Mouse (Mus musculus) kidney, postnatal 0 days (tissue): ENCODE measurements around the gene Oog4. TPM values are rescaled to one million over a fixed set of nuclear protein-coding genes. Genes with fewer than 3 reads are reported as not detected.

Experiments
- ATAC-seq: fragments of 200-750 bp; cut with Nextera tagmentation; replicated peaks from 2 replicates; pipeline ENCODE4 v1.8.0; 2017; ENCODE audit warnings: low read depth, moderate number of reproducible peaks, moderate TSS enrichment, moderate library complexity; ENCODE audit not compliant: low FRiP score
- DNase-seq: peaks from one replicate; pipeline ENCODE4 v3.0.0-alpha.2; 2016; ENCODE audit warnings: low spot score
- H3K27ac ChIP-seq: fragments of 300-500 bp; sonication (generic); 2 replicates; pipeline ENCODE4 v1.5.1; 2014; ENCODE audit warnings: mild to moderate bottlenecking
- H3K27me3 ChIP-seq: fragments of 300-500 bp; sonication (generic); 2 replicates; pipeline ENCODE4 v1.6.1; 2014; ENCODE audit warnings: low read length, mixed read lengths; ENCODE audit not compliant: insufficient read depth
- H3K36me3 ChIP-seq: fragments of 300-500 bp; sonication (generic); 2 replicates; pipeline ENCODE4 v1.6.1; 2014; ENCODE audit warnings: low read length, mixed read lengths; ENCODE audit not compliant: insufficient read depth
- H3K4me1 ChIP-seq: fragments of 300-500 bp; sonication (generic); replicated peaks from 2 replicates; pipeline ENCODE4 v1.6.1; 2014; ENCODE audit warnings: antibody characterized with exemption, low read length, mixed read lengths; ENCODE audit not compliant: insufficient read depth
- H3K4me2 ChIP-seq: fragments of 300-500 bp; sonication (generic); 2 replicates; pipeline ENCODE4 v1.6.1; 2014; ENCODE audit warnings: mild to moderate bottlenecking, low read length, moderate library complexity, mixed read lengths
- H3K4me3 ChIP-seq: fragments of 300-500 bp; sonication (generic); replicated peaks from 2 replicates; pipeline ENCODE4 v1.5.1; 2014; ENCODE audit warnings: low read depth, low read length
- H3K9ac ChIP-seq: fragments of 300-500 bp; sonication (generic); 2 replicates; pipeline ENCODE4 v1.6.1; 2014; ENCODE audit warnings: low read depth, low read length
- H3K9me3 ChIP-seq: fragments of 300-500 bp; sonication (generic); replicated peaks from 2 replicates; pipeline ENCODE4 v1.6.1; 2016; ENCODE audit warnings: low read length, inconsistent platforms, mixed read lengths
- CTCF ChIP-seq: IDR thresholded peaks from 2 replicates; pipeline ENCODE4 v1.5.1; 2016; ENCODE audit warnings: antibody characterized with exemption, low read depth, mild to moderate bottlenecking, moderate library complexity
- WGBS: fragments of 180-500 bp; shearing (Covaris S2); extraction: QIAGEN DNeasy Blood & Tissue Kit; methylation state at CpG from one replicate; pipeline ENCODE4 v1.1.7; 2014; 5-methylcytosine and 5-hydroxymethylcytosine counted together
- polyA plus RNA-seq: library from polyadenylated mRNA; unstranded; fragments of >200 nt; fragmentation: Nextera tagmentation; extraction: Ambion mirVana; gene quantifications from 2 replicates; pipeline ENCODE4 v1.2.1, GENCODE M21; 2015

Gene Oog4
- polyA plus RNA-seq, 1 experiment from 2014 or later = not detected

- Histone ChIP-seq H3K4me2 (no peak within 1 kb of the TSS), H3K27ac (no peak within 1 kb of the TSS), H3K36me3 (no peaks in the 10 kb centered on the region), H3K27me3 (no peaks in the 10 kb centered on the region), H3K4me3 (no peak within 1 kb of the TSS), H3K4me1 (no peaks in the 10 kb centered on the region), H3K9me3 (no peaks in the 10 kb centered on the region), H3K9ac (no peak within 1 kb of the TSS)
- TF ChIP-seq CTCF = no peak
- 85% methylated on average over 26 of the region's 26 CpGs for WGBS
- DNase-seq (no peak), ATAC-seq (no peak)
These were observed 55.9 kb downstream of the Oog4 start, which contains the start of gene Pramel1 for GRCm38 (mm10) chr4:143394181-143394580. Gene Pramel1 (plus strand): TSS chr4:143394428.

DNA sequence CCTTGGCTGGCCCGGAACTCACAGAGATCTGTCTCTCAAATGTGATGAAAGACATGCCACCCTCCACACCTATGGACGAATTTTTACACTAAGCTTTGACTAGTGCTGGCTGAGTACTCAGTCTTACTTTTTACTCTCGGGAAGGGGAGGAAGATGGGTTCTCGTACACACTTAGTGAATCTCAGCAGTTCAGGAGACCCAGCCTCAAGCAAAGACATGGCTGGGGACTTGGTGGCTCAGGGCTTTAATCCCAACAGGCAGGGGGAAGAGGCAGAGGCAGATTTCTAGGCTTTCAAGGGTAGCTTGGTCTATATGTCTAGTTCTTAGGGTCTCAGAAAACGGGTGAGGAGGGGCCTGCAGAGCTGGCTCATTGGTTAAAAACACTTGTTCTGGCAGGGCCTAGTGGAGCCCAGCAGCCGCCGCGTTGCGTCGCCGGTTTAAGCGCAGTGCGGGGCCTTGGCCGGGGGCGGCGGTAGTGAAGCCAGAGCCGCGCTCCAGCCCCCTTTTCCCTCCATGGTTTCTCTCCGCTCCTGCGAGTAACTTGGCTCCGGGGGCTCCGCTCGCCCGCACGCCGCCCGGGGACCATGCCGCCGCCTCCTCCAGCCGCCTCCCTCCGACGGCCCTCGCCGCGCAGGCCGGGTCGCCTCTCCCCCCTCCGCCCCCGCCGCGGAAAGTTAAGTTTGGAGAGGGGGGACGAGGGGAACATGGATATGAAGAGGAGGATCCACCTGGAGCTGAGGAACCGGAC is 61.0 kb downstream of the Oog4 start:
- no peaks in the 10 kb centered on the region for H3K9me3 ChIP-seq
- H3K4me3 ChIP-seq = peak overlapping the region; percentile 32; the same call in 1 of the 2 replicates
- H3K36me3 ChIP-seq = no peaks in the 10 kb centered on the region
- DNase-seq = peak; percentile 77
- peak overlapping the region; percentile 51 for H3K9ac ChIP-seq
- no peaks in the 10 kb centered on the region for H3K4me1 ChIP-seq
- H3K27ac ChIP-seq = no peak overlapping the region
- no peaks in the 10 kb centered on the region for H3K27me3 ChIP-seq
- ATAC-seq = peak; percentile 84
- peak overlapping the region; percentile 57 for H3K4me2 ChIP-seq
- peak; percentile 58 for TF ChIP-seq CTCF
- 8% methylated on average over 37 of the region's 43 CpGs for WGBS

Other genes with a start within 250 kb of the Oog4 start
- 8.0 and 8.6 TPM in 2 replicates for gene Prdm2, start 237.3 kb downstream of the Oog4 start, polyA plus RNA-seq
- 49.4 and 49.9 TPM in 2 replicates for gene Pdpn, start 150.8 kb downstream of the Oog4 start, polyA plus RNA-seq
- 0.09 and 0.15 TPM in 2 replicates for gene Lrrc38, start 100.6 kb downstream of the Oog4 start, polyA plus RNA-seq
- gene Pramel1, start 55.9 kb downstream of the Oog4 start, polyA plus RNA-seq = not detected in 2 replicates
- 12.9 and 15.2 TPM in 2 replicates for gene Pramef8, start 37.9 kb downstream of the Oog4 start, polyA plus RNA-seq
- gene Gm13043, start 61.0 kb upstream of the Oog4 start, polyA plus RNA-seq = not detected in 2 replicates
- gene Gm13040, start 85.6 kb upstream of the Oog4 start, polyA plus RNA-seq = not detected in 2 replicates
- not detected in 2 replicates for gene BC080695, start 101.4 kb upstream of the Oog4 start, polyA plus RNA-seq
- gene Gm13057, start 101.4 kb upstream of the Oog4 start, polyA plus RNA-seq = not detected in 2 replicates
- gene Gm13083, start 164.7 kb upstream of the Oog4 start, polyA plus RNA-seq = not detected in 2 replicates
- not detected in 2 replicates for gene Gm13088, start 206.9 kb upstream of the Oog4 start, polyA plus RNA-seq